Mouse (Mus musculus): ENCODE results near the gene Npas1.

DNA sequence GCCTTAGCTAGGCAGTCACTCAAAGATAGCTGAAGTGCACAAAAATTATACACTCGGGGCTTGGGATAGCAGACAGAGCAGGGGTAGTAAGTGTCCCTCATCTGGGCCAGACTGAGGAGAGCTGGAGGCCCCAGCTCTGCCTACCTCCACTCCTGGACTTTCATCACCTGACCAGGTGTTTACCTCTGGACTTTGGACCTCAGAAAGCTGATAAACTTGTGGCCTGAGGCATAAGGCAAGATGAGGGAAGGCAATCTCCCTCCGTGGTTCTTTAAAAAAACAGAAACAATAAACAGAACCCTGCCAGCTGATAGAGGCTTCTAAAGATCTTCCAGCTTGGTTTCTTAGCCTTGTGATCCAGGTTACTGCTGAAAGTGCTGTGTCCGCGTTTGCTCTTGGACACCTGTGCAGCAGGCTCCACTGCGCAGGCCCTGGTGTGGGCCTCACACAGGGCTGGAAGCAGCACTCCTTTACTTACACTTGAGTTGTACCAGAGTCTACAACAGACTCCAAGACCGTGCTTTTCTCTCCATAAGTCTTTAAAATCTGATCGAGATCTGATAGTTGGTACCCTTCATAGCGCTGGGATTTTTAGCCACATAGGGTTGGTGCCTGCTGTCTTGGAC lies 56.9 kb downstream of the Npas1 start:
- TF ChIP-seq POLR2A (IDR thresholded peaks at IDR 0.05; ENCODE audit: borderline replicate concordance, extremely low read depth, insufficient read depth, insufficient read length, poor library complexity, severe bottlenecking) (no peak), CTCF (IDR thresholded peaks at IDR 0.05; ENCODE audit: borderline replicate concordance, extremely low read depth, insufficient read depth, insufficient read length) (no peak)

Data from brain, embryonic 14.5 days (tissue).